Mouse (Mus musculus) thymus, adult 18-20 months (tissue): Measurements from ENCODE around the gene Tmem108.

Experiments used
- DNase-seq, 2 experiments: peaks; one replicate each; pipeline ENCODE4 v3.0.0; 2022; ENCODE audit warnings: mixed read lengths in 2 of 2

The Tmem108 gene

GRCm38 (mm10) chr9:103761647-103762084 is at the start of gene Tmem108:
TSS of gene Tmem108 (minus strand) at chr9:103761837.
- peak; percentile 47 to 50 for DNase-seq

DNA sequence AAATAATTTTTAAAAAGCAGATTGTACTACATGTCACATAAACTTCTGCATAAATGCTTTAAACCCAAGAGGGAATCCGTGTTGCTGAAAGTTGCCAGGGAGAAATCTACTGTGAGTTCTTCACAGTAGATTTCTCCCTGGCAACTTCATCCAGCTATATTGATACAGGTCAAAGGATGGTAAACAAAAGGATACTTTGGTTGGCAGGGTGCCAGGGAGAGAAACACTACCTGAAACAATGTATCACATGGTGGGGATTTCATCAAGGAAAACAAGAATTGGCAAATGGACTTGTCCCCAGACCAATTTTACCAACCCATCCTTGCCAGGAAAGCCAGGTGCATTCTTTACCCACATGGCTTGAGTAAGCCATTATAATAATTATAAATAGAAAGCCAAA is 27.4 kb upstream of the Tmem108 start:
- DNase-seq: no peak

DNA sequence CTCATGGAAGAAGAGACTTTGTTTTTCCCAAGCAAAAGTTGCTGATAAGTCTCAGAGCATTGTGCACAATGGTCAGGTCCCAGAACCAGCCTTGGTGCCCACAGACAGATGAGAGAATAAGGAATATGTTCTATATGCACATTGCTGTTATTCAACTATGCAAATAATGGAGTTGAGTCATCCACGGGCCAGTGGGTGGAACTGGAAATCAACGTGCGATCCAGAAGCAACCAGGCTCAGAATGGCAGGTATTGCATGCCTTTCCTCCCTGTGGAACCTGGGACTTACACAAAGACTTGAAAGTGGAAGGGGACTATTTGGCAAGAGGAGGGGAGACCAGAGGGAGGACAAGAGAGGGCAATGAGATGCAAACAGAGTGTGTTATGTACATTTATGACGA is 22.5 kb upstream of the Tmem108 start:
- no peak for DNase-seq

DNA sequence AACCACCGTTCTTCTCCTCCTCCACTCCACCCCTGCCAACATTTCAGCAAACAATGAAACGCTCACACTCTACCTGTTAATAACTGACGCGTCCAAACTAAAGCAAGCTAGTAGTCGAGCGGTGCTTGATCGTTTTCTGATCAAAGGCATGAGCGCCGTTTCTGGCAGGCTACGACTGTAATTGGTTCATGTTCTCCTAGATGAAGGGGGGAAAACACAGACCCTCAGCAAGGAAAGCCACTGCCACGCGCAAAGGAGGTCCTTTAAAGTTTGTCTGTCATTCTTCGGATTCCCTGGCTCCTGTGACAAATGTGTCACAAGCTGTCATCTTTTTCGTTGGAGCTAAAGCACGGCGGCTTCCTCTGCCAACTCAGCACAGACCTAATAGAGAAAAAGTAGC is 21.6 kb upstream of the Tmem108 start:
- no peak for DNase-seq

GRCm38 (mm10) chr9:103782306-103782705 is 20.7 kb upstream of the Tmem108 start:
- DNase-seq: no peak

DNA sequence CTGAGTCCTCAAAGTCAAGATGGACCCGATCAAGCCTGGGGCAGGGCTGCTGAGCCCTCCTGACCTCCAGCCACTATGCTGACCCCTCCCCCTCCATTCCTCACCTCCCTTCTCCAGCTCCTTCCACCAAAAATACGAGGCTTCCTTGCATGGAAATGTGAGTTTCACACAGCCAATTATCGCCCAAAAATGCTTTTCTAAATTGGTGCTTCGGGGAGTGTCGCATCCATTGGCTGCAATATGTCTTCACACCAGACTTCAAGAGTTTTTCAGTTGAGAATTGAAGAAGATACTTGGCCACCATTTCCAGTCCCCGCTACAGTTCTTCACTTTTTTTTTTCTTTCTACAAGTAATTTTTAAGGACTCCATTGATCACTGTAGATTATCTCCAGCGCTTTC is 19.8 kb upstream of the Tmem108 start:
- DNase-seq: no peak

DNA sequence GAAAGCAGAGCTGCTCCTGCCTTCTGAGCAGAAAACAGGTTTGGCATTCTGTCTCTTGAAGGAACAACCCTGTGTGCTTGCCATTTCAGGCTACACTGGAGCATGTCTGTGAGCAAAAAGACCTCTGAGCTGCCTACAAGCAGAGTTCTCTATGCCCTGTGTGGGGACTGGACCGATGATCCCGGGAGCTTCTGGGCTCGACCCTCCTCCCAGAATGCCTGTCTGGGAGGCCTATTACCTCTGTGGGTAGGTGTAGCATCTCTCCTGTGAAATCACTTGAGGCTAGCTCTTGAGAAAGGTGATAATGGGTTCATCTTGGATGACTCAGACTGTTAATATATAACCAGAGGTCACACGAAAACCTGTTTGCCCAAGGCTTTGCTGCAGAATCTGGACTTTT is 19.0 kb upstream of the Tmem108 start:
- no peak for DNase-seq

GRCm38 (mm10) chr9:103778185-103778584 is 16.5 kb upstream of the Tmem108 start:
- DNase-seq: no peak

DNA sequence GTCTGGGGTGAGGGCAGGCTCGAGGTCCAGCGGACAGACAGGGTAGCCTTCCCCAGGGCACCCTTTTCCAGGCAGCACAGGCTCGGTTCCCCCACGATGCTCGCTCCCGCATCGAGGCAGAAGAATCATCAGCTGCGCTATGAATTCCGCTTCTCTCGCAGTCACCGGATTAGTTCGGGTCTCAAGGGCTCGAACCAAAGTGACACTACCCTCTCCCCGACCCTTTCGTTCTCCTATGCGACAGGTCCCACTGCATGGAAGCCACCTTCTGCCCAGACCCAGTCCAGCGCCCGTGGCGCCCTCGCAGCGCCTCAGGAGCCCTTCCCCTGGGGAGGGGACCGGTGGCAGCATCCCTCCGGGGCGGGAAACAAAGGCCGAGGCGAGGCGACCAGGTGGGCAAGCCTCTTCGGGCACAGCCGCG is 476 bp downstream of the Tmem108 start:
- DNase-seq: peak; percentile 4 to 9

- DNase-seq: no peak
Measured at GRCm38 (mm10) chr9:103760356-103760755, 1.3 kb downstream of the Tmem108 start.

DNA sequence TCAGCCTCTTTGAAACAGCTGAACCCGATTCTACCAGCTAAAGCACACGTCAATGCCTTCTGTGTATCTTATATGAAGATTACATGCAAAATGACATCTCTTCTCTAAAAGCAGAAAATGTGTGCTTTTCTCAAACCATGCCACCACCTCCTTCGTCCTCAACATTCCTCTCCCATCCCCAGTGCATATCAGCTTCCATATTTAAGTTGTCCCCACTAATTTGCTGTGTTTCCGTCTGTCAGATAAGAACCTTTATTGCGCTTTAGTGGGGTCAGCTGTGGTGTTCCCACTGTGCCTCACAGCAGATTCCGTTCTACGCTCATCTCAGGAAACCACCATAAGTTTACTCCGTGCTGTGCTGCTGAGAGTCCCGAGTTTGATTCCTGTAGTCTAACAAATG is 1.8 kb downstream of the Tmem108 start:
- no peak for DNase-seq

DNA sequence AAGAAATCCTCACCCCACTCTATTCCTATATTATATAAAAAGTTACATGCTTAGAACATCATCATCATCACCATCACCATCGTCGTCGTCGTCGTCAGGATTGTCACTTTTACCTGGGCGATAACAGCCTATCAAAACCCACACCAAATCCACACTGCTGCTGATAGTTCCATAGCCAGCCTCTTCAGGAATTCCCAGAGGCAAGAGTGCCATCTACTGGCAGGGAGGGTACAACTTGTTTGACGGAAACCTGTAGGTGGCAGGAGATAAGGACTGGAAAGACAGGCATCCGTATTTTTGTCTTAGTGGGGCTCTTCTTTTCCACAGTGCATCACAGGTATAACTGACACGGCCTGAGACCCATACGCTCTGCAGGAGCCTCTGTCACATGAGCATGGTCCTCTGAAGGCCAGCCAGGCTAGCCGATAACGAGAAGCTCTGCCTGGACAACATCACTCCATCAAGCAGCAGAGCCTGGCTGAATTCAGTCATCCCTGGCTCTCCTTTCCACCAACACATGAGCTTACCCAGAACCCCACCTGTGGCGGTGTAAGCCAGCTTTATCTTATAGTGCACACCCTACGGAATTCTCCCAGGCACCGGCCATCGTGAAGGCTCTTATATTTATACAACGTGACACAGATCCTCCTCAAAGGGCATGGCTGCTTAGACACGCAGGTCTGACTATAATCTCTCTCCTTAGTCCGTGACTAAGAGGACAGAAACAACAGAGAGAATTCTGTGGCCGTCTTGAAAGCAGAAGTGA is 2.5 kb downstream of the Tmem108 start:
- DNase-seq: peak in 1 of 2 experiments; percentile 27

GRCm38 (mm10) chr9:103758246-103758645 is 3.4 kb downstream of the Tmem108 start:
- DNase-seq: no peak

GRCm38 (mm10) chr9:103752618-103753017 is 9.0 kb downstream of the Tmem108 start:
- no peak for DNase-seq

- DNase-seq: no peak
Measured at GRCm38 (mm10) chr9:103751568-103751967, 10.1 kb downstream of the Tmem108 start.

DNA sequence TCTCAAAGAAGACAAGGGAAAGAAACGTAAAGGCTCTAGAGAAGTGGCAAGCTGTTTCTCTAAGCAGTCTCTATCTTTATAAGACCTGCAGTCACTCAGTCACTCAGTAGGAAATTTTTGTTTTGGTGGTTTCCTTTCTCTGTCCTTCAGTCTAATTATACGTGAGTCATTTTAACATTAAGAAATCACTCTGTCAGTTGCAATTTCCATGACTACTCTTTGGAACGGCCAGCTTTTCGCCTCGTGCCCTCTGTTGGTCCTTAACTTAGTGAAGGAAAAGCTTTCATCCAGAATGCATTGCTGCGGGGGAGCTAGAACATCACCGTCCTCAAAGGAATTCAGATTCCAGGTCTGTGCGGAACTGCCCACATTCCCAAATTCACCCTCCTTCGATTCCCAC is 11.1 kb downstream of the Tmem108 start:
- no peak for DNase-seq

DNA sequence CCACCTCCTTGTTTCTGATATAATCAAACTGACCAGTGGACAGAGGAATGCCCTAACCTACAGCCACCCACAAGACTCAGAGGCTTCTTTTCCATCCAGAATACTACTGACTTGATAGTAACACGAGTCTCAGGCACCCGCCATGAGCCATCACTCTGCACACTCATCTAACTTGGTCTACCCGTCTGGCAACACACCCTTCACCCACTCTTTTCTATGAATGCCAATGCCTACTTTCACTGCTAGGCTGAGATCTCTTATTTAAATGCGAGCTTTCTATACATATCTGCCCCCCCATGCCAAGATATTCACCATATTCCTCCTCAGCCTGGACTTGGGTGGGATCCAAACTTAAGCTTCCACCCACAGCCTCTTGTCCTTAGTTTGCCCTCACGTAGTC is 15.0 kb downstream of the Tmem108 start:
- DNase-seq: no peak

DNA sequence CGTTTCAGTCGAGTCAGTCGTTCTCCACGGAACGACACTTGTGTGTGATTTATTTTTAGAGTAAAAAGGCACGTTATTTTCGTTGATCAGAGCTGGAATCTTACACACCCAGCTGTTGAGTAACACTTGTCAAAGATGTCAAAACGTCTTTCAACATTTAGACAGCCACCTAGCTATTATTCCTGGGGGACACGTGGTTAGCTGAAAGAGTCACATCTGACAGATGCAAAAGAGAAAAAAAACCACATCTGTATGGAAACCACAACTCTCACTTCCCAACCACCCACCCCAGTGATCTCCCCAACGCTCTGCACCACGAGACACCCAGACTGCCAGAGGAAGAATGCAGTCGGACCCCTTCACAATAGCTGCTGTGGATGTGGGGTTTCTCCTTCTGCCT is 21.5 kb downstream of the Tmem108 start:
- no peak for DNase-seq

DNA sequence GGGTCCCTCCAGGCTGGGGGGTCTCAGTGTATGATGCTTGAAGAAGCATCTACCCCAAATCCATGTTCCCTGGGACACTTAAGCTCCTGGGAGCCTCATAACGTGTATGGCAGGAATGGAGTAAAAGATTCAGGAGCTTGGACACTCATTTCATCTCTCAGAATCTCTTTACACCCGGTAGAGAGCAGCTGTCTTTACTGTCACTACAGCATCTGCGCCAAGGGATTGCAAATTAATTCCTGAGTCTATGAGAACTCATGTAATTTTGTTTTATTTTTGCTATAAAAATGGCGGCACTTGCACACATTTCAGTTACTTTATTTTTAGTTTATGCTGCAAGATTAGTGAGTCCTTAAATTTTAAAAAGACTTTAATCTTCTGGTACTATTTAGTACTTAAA is 22.6 kb downstream of the Tmem108 start:
- no peak for DNase-seq

DNA sequence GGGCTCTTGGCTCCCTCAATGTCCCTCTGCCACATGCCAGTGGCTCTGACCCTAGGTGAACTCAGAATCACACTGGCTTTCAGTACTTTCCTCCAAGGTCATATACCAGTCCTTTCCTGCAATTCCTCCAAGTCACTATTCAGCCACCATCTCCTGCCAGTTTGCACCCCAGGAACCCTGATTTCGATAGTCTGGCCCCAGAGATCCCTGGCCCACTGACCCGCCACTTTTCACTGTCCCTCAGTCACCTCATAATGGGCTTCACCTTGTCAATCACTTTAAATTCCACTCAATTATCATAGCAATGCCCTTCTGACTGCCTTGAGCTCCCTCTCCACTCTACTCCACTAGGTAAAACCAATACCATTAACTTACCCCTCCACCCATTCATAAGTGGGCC is 31.9 kb downstream of the Tmem108 start:
- DNase-seq: no peak

- DNase-seq: no peak
Measured at GRCm38 (mm10) chr9:103726751-103727462, 34.7 kb downstream of the Tmem108 start.

GRCm38 (mm10) chr9:103725497-103725896 is 36.1 kb downstream of the Tmem108 start:
- DNase-seq: no peak

- no peak for DNase-seq
Measured at GRCm38 (mm10) chr9:103721486-103721885, 40.2 kb downstream of the Tmem108 start.

GRCm38 (mm10) chr9:103721081-103721480 is 40.6 kb downstream of the Tmem108 start:
- DNase-seq: no peak
